Mouse (Mus musculus): ENCODE data around the gene Anapc11.
A peak's percentile ranks its signal among the peaks of the same experiment; 100 is the strongest.

The Anapc11 gene

DNA sequence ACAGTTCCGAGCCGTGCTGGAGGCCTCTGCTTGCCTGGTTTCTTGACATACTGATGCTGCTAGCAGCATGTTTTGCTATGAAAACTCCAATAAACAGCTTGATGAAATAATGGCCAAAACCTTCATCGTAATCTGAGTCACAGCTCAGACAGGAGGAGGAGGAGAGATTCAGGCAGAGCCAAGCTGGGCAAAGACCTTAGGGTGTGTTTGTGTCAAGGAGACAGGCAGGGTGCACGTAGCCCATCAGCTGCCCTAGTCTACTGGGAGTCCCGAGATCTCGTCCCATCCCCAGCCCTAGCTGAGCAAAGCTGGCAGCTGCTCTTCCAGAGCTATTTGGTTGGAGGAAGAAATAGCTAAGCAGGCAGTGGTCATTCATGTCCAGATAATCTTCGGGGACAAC is 7.4 kb downstream of the Anapc11 start:
- no peak for DNase-seq (ENCODE audit: low spot score in 2 of 2)

DNA sequence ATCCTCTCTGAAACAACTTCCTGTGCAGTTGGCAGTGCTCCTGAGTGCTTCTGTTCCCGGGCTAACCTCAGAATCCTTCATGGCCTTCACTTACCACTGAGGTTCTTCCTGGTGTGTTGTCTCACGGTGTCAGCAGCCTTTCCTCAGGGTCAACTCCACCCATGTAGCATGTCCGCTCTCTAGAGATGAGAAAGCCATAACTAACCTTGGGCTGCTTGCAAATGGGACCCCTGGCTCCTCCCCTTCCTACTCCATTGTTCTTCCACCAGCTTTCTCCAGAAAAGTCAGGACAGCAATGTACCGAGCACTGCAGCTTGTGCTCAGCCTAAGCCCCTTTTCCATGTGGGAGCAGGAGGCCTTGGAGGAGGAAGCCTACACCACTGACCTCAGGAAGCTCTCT is 8.5 kb downstream of the Anapc11 start:
- DNase-seq (ENCODE audit: low spot score in 2 of 2), result no peak

DNA sequence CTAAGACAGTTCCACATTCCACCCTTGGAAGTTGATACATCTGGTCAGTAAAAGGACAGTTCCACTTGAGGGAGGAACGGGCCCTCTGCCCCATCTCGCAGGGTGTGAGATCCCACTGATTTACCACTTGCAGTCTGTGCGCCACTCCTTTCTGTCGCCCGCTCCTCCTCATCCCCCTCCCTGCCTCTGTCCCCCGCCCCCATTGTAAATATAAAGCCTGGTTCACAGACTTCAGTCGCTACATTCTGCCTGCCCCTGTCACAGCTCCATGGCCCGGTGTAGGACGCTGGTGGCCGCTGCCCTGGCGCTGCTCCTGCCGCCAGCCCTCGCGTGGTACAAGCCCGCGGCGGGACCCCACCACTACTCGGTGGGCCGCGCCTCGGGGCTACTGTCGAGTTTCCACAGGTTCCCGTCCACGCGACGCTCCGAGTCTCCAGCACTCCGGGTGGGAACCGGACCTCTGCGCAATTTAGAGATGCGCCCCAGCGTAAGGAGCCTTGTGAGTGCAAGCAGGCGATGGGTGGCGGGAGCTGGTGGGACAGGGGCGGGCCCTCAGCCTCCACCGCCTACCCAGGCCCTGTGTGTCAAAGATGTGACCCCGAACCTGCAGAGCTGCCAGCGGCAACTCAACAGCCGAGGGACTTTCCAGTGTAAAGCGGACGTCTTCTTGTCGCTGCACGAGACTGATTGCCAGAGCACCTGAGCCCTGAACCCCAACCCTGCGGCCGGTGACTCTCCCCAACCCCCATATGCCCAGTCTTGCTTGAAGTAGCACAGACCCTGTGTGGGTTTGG is 10.2 kb downstream of the Anapc11 start, which contains the start of gene Npb:
Npb (plus strand) TSS at position 237 of the 794 bp plus-strand sequence.
- DNase-seq (ENCODE audit: low spot score in 2 of 2), result no peak

DNA sequence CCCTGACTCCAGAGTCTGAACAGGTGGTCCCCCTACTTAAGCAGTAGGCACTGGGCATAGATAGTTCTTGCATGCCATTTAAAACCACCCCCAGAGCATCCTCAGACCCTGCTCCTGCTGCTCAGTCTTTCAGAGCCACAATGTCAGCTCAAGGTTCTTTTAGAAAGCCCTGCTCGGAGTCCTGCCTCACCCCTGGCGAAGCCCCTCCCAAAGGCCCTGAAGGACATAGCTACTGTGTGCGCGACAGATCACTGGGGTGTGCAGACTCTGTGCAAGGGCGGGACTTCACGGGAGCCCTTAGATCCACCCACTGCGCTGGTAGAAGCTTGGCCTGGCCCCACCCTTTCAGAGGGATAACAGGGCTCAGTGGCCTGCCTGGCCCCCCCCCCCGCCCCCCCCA is 11.0 kb downstream of the Anapc11 start:
- no peak for DNase-seq (ENCODE audit: low spot score in 2 of 2)

DNA sequence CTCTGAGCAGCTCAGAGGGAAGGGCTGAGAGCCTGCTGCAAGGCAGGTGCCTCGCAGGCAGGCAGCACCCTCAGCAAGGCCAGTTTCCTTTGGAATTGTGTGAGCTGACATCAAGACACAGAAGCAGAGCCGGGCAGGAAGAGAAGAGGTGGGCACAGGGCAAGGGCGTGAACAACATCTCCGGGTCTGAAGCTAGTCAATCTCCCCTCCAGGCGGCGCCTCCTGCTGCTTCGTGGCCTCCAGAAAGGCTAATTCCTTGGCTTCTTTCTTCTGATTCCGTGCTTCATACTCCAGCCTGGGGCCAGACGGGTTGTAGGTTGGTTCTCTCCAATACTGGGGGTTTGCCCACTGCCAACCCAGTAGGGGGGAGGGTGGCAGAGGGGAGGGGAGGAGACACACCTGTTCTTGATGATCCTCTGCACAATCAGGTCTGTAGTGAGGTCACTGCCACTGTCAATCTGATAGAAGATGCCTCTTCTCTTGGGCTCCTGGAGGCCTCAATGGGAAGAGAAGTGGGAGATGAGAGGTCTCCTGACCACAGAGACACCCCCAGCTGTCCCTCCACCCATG is 12.3 kb downstream of the Anapc11 start:
- no peak for DNase-seq (ENCODE audit: low spot score in 2 of 2)

DNA sequence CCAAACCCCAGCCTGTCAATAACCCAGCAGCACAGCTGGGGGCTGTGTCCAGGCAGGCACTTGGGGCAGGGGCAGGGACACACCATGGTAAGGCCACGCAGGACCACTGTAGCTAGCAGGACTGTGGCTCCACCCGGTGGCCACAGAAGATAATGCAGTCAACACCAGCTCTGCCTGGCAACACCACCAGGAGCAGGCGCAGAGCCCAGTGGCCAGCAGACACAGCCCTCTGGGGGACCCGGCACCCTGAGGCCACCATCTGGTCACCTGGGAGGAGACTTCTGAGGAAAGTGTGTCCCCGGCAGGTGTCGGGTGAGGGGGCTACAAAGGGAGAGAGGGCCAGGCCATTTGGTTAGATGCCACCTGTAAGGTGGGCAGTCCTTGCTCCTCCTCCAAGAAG is 14.5 kb downstream of the Anapc11 start:
- DNase-seq (ENCODE audit: low spot score in 2 of 2), result peak; percentile 68 to 87

DNA sequence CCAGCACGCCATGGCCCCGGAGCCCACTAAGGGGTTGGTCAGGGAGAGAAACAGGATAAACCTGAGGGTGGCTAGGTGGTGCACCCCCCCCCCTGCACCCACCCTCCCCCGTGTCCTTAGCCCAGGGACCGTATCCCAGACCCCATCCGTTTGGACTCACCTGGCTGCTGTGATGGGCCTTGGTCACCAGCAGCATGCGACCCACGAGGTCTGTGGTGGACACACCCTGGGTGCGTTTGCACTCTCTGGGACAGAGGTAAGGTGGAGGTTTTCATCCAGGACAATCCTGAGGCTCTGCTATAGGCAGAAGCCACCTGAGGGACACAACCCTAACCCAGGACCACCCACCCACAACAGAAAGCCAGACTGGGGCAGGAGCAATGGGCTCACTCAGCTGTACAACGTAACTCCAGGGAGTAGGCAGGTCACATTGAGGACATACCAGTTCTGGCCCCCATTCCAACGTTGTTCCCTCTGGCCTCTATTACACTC is 15.3 kb downstream of the Anapc11 start:
- no peak for DNase-seq (ENCODE audit: low spot score in 2 of 2)

DNA sequence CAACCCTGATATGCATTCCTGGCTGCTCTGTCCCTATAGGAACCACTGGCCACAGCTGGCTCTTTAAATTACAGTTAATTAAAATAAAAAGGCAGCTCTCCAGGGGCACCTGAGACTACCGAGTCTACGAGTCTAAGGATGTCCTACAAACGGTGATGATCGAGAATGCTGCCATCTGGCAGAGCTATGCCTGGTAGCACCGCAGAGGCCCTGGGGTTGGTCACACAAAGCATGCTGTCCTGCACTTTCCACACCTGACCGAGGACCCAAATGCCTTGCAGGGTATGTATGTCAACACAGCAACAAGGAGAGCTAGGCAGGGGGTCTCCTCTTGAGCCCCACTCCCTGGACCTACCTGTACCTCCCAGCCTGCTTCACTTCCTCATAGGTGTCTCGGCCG is 15.8 kb downstream of the Anapc11 start:
- DNase-seq (ENCODE audit: low spot score in 2 of 2), result no peak

DNA sequence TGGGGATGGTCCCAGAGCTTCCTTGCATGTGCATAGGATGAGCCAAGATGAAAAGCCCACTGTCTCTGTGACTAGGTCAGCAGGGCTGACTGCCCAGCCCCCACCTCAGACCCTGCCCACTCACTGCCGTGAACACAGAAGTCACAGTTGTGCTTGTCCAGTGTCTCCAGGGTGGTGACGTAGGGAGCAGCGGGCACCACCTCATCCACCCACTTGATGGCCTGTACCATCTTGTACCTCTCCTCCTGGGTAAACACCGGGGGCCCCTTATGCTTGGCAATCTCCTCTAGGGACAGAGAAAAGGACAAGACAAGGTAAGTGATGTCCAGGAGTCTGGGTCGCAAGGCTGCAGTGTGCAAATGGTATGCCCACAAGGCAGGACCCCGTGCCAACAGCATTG is 16.9 kb downstream of the Anapc11 start:
- no peak for DNase-seq (ENCODE audit: low spot score in 2 of 2)

DNA sequence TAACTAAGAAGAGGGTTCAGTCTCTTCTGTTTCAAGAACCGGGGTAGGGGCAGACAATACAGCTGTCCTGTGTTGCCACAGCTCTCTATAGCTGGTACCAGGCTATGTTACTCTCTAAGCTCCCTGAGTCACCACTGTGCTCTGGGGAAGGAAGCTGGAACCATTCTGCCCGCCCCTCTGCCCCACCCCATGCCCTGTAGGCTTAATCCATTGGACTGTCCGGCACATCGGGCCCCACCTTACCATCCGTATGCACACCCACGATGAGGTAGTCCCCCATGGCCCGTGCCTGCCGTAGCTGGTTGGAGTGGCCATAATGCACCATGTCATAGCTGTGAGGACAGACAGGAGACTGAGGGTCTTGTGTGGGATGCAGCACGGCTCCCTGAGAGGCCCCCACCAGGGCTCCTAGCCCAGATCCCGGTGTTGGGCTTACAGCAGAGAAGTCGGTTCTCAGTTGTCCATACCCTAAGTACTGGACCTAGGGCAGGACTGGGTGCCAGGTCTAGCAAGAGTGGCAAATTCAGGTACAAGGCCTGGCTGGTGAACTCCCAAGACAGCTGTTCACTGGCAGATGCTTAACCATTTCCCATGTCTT is 17.5 kb downstream of the Anapc11 start:
- no peak for DNase-seq (ENCODE audit: low spot score in 2 of 2)

DNA sequence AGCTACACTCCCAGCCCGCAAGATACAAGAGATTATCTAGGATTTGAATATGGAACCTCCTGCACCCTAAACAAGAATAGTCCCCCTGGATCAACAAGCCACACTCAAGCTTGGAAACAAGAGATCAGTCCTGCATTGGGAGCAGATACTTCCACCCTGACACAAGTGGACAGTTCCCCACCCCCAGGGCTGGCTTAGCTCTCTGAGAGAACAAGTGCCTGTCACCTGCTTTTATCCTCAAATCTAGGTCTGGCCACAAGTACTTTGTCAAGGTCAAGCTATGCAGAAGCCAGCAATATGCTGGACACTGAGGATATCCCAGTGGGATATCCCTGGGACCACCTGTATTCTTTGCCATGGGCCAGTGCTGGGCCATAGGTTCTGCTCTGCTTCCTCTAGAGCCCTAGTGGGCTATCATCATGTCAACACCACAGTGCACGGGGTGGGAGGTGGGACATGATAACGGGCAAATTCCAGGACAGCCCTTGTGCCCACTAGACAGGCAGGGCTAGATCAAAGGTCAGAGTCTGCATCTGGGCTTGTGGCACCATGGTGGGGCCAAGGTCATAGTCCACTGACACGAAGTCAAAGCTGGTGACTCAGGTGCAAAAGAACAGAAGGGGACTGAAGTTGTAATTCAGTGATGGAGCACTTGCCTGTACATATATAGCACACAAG is 18.5 kb downstream of the Anapc11 start:
- DNase-seq (ENCODE audit: low spot score in 2 of 2), result no peak

DNA sequence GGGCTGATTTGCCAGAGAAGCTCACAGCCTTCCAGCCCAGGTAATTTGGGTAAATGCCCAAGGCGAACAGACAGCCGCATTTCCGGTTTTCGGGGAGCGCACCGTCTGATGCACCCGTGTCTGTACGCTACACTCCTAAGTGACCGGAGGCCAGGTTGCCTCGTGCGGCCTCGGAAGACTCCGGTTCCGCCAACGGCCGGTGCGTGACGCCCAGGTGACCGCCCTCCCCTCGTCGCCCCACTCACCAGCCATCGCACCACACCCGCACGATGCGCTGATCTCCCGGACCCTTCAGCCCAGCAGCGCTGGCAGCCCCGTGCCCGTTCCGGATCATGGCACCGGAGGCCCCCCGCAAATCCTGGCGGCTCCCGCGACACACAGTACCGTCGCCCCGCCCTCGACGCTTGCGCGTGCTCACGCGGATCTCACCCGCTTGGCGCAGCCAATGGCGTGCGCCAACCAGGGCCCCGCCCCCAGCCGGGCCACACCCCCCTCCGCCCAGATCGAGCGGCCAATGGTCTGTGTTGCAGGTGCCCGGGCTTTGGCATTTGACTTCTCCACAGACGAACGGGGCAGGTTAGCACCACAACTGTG is 19.4 kb downstream of the Anapc11 start, which contains the start of gene Pcyt2:
Pcyt2 (minus strand) TSS at position 418 of the 594 bp plus-strand sequence.
- DNase-seq (ENCODE audit: low spot score in 2 of 2), result peak; percentile 91 to 96

DNA sequence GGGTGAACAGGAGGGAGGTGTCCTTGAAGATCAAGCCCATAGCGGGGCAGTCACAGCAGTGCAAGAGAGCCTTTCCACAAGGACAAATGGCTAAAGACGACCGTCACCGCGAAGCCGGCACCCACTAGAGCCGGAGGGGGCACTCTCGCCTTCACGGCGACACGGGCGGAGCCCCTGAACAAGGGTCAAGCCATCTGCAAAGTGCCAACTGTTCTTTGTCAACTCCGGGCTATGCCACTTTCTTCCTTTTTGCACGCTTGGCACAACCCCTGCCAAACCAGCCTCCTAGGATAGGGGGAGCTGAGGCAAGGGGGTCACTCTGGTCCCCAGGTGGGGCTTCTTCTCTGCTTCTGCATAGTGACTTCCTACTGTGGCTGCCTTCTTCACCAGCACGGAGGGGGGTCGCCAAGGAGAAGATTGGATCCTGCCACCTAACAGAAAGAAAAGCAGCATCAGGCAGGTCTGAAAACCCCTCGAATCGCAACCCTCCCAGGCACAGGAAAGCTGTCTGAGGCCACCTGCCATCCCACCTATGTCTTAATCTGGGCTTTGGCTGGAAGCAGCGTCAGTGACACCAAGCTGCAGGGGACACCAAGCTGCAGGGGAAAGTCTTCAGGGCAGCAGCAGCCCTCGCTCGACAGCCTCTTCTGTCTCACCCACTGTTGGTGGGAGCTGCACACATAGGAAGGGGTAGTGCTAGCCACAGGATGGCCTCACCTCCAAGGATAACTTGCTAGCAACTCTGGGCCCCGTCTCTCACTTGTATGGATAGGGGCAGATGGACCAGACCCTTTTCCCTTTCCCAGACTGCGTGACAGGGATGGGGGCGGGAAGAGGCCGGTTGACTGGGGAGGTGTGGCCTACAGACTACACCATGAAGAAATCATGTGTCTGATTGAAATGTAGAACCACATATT is 20.7 kb downstream of the Anapc11 start:
- no peak for DNase-seq (ENCODE audit: low spot score in 2 of 2)

DNA sequence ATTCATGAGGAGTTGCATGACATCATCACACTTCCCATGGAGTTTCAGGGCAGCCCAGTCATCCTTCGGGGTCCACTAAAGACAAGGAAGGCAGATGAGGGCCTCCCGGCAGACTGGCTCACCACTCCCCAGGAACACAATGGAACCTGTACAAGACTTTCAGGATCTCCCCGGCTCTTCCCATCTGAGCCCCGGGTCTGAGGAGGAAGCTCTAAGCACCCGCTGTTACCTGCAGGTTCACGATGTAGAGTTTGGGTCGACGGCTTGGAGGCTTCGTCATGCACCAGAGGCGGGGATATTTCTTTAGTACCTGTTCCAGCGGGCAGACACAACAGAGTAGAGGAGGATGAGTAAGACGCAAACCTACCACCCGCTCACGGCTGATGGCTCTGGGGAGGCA is 22.0 kb downstream of the Anapc11 start:
- no peak for DNase-seq (ENCODE audit: low spot score in 2 of 2)

DNA sequence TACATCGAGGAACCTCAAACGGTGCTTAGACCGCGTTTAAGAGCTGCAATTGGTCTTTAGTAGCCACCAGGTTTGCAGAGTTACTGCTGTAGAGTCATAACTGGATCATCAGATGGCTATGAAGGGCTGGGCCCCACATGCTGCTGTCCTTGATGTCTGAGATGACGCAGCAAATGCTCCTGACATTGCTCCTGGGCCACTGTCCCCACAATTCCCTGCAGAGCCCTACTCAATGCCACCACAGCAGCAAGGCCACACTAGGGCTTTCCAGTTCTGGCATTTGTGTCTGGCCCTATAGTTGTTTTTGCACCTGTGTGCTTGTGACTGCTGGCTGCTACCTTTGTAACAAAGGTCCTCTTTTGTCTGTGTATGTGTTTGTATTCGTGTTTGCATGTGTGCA is 24.6 kb downstream of the Anapc11 start:
- DNase-seq (ENCODE audit: low spot score in 2 of 2), result no peak

DNA sequence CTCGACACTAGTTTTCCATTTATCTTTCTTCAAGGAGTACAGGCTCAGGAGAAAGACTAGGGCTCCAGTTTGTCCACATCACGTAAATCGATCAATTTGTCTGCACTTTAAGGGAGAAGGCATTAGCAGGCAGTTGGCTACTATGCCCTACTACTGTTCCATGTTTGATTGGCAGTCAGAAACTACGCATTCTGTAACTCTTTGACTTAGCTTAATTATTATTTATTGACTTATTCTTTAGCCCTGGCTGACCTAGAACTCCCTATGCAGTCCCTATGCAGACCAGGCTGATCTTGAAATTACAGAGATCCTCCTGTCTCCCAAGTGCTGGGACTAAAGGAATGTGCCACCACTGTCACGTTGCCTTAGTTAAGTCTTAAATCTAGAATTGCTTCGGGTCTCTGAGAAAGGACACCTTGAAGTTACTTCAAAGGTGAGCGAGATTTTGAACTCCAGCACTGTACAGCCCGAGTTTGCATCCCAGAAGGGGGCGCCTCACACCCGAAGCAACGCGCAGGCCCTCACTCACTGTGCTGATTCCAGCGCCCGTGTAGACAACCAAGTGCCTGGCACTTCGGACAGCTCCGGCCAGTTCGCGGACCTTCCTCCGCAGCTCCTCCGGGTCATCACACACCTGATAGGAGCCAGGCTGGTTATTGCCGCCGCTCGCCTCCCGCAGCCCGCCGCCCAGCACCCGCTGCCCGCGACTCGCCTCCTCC is 25.9 kb downstream of the Anapc11 start:
- peak in 1 of 2 experiments; percentile 88 for DNase-seq (ENCODE audit: low spot score in 2 of 2)

DNA sequence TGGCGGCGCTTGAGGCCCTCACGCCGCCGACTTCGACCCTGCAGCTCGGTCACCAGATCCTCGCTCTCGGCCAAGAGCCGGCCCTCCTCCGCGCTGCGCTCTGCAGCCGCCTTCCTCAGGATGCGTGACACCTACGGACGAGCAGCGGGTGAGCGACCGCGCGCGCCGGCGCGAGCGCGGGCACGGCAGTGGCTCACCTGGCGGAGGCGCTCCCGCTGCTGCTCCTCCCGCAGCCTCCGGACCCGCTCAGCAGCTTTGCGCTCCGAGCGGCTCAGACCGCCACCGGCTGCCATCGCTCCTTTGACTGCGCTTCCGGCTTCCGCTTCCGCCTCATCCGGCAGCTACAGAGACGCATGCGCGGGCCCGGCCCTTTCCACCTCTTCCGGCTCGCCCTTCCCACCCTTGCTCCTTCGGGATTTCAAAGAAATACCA is 26.5 kb downstream of the Anapc11 start:
- DNase-seq (ENCODE audit: low spot score in 2 of 2), result peak; percentile 74 to 92

DNA sequence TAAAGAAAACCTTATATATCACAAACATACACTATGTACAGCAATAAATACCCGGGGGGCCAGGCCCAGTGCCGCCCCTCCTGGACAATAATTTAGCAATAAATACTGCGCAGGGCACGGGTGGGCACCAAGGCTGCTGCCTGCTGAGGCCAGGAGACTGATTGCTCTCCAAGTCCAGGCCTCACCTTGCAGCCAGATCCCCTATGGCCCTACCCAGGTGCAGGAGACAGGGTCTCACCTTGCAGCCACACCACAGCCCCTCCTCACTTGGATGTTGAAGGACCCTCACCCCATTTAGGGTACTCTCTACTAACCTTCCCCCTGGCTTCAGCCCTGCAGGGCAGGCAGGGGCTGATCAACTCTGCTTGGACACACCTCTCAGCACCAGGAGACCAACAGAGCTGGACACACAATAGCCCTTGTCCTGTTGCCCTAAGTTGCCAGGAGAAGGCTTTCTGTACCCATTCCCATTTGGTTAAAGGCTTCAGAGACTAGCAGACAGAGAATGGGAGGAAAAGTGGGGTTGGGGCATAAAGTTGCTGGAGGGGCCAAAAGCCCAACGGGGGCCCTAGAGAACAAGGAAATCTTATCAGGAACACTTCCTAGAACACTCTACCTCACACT is 27.0 kb downstream of the Anapc11 start, which contains the start of gene Sirt7:
Sirt7 (minus strand) TSS at position 89 of the 624 bp plus-strand sequence.
- DNase-seq (ENCODE audit: low spot score in 2 of 2), result no peak

DNA sequence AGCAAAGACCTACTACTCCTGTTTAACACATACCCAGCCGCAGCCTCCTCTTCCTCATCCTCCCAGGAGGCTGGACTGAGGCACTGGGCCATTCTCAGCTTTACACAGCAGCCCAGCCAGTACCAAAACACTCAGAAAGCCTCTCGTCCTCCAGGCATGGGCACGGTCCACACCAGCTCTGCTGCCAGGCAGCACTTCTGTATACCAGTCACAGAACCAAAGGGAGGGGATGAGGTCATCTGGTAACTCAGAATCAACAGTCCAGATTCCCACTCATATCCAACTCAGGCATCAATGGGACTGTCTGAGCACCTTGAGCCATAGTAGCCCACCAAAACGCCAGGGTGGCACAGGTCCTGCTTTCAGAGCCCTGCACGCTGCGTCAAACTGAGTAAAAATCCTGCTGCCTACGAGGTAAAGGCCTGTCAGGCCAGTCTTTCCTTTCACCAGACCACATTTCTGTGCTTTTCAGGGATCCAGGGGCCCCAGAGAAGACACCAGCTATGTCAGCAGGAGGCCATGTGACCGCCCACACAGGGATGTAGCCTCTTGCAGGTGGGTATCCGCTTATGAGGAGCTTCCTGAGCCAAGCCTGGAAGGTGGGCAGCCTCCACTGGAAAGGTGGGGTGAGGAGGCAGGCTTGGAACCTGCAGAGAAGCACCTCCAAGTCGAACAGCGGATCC is 28.7 kb downstream of the Anapc11 start:
- peak in 1 of 2 experiments; percentile 19 for DNase-seq (ENCODE audit: low spot score in 2 of 2)
